Mouse (Mus musculus): ENCODE measurements at regions not wholly inside any gene's neighbourhood (a gene's known extent, or its start where the extent isn't known, plus 50 kb on each side); places are given as distances from the start of the nearest gene placed in this dataset.

- H3K4me1 ChIP-seq (replicated peaks; ENCODE audit: control insufficient read depth, insufficient read depth, low read length), result peaks cover 8% of the 10 kb centered on the region
Measured at GRCm38 (mm10) chr10:14211481-14211880, 245.6 kb downstream of the Hivep2 start.

DNA sequence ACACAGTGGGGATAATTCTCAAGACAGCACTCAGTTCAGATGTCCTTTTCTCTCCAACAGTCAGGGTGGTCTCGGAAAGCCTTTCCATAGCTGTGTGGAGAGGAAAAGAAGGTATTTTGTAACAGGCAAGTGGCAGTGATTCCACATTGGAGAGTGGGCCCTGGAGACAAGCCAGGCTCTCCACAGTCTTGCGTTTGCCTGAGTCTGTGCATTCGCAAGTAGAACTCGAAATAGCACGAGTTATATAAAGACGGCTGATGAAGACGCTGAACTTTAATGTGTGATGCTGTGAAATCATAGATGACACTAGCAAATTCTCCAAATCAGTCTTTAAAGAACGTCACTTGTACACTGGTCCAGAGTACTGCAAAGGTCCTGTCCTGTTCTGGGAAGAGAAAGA, 244.6 kb downstream of the Hivep2 start:
- H3K27ac ChIP-seq (ENCODE audit: low read length), result no peak overlapping the region

More at GRCm38 (mm10) chr10:14211481-14211880, 245.6 kb downstream of the Hivep2 start:
- no peak overlapping the region for H3K4me2 ChIP-seq (ENCODE audit: low read depth, low read length)
- H3K27ac ChIP-seq (ENCODE audit: low read length), result no peak overlapping the region
- 74% methylated on average over 6 of the region's 6 CpGs for WGBS
- H3K36me3 ChIP-seq (ENCODE audit: control insufficient read depth, insufficient read depth, low read length), result no peaks in the 10 kb centered on the region
- no peaks in the 10 kb centered on the region for H3K9me3 ChIP-seq (ENCODE audit: control insufficient read depth, low read length)
- no peaks in the 10 kb centered on the region for H3K27me3 ChIP-seq (ENCODE audit: control insufficient read depth, insufficient read depth, low read depth, low read length)
- no peak overlapping the region for H3K9ac ChIP-seq (ENCODE audit: low read length)
- no peak for ATAC-seq (ENCODE audit: low read depth)
- no peak overlapping the region for H3K4me3 ChIP-seq (ENCODE audit: low read length)

DNA sequence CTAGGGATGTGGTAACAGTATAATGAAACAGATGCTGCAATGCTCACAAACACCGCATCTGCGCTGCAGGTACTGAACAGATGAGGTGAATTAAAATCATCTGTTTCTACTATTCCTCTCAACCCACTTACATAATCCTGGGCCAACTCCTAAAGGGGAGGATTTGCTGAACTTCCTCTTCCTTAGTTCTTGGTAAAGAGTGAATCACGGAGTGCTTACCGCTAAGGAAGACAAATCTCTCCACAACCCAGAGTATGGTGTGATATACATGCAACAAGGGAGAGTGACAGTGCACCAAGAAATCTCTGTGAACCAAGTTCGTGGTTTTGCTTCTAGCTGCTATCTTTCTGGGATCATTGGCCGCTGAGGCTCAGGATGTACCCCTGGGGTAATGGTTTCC, 244.2 kb downstream of the Hivep2 start:
- H3K27ac ChIP-seq (ENCODE audit: low read length), result no peak overlapping the region
- H3K36me3 ChIP-seq (ENCODE audit: control insufficient read depth, insufficient read depth, low read length), result no peaks in the 10 kb centered on the region
- no peak overlapping the region for H3K4me3 ChIP-seq (ENCODE audit: low read length)
- ATAC-seq (ENCODE audit: low read depth), result no peak
- no peaks in the 10 kb centered on the region for H3K9me3 ChIP-seq (ENCODE audit: control insufficient read depth, low read length)
- peaks cover 8% of the 10 kb centered on the region for H3K4me1 ChIP-seq (replicated peaks; ENCODE audit: control insufficient read depth, insufficient read depth, low read length)
- WGBS, result 81% methylated on average over 6 of the region's 6 CpGs
- H3K27me3 ChIP-seq (ENCODE audit: control insufficient read depth, insufficient read depth, low read depth, low read length), result no peaks in the 10 kb centered on the region
- no peak overlapping the region for H3K9ac ChIP-seq (ENCODE audit: low read length)
- H3K4me2 ChIP-seq (ENCODE audit: low read depth, low read length), result no peak overlapping the region

More for the DNA sequence above, 244.6 kb downstream of the Hivep2 start:
- Histone ChIP-seq H3K4me3 (ENCODE audit: low read length) (no peak overlapping the region), H3K36me3 (ENCODE audit: control insufficient read depth, insufficient read depth, low read length) (no peaks in the 10 kb centered on the region), H3K27me3 (ENCODE audit: control insufficient read depth, insufficient read depth, low read depth, low read length) (no peaks in the 10 kb centered on the region), H3K4me1 (replicated peaks; ENCODE audit: control insufficient read depth, insufficient read depth, low read length) (peaks cover 8% of the 10 kb centered on the region), H3K9me3 (ENCODE audit: control insufficient read depth, low read length) (no peaks in the 10 kb centered on the region), H3K4me2 (ENCODE audit: low read depth, low read length) (no peak overlapping the region), H3K9ac (ENCODE audit: low read length) (no peak overlapping the region)
- 78% methylated on average over 8 of the region's 8 CpGs for WGBS
- ATAC-seq (ENCODE audit: low read depth), result no peak

- Histone ChIP-seq H3K4me2 (ENCODE audit: low read depth, low read length) (no peak overlapping the region), H3K9ac (ENCODE audit: low read length) (no peak overlapping the region), H3K27me3 (ENCODE audit: control insufficient read depth, insufficient read depth, low read depth, low read length) (no peaks in the 10 kb centered on the region), H3K27ac (ENCODE audit: low read length) (no peak overlapping the region), H3K4me3 (ENCODE audit: low read length) (no peak overlapping the region), H3K4me1 (replicated peaks; ENCODE audit: control insufficient read depth, insufficient read depth, low read length) (peaks cover 8% of the 10 kb centered on the region), H3K36me3 (ENCODE audit: control insufficient read depth, insufficient read depth, low read length) (no peaks in the 10 kb centered on the region), H3K9me3 (ENCODE audit: control insufficient read depth, low read length) (no peaks in the 10 kb centered on the region)
- WGBS, result 63% methylated on average over 6 of the region's 6 CpGs
- ATAC-seq (ENCODE audit: low read depth), result no peak
Measured at GRCm38 (mm10) chr10:14208206-14208605, 242.3 kb downstream of the Hivep2 start.

- Histone ChIP-seq H3K9me3 (ENCODE audit: control insufficient read depth, low read length) (no peaks in the 10 kb centered on the region), H3K36me3 (ENCODE audit: control insufficient read depth, insufficient read depth, low read length) (no peaks in the 10 kb centered on the region), H3K4me3 (ENCODE audit: low read length) (no peak overlapping the region), H3K4me1 (replicated peaks; ENCODE audit: control insufficient read depth, insufficient read depth, low read length) (peaks cover 8% of the 10 kb centered on the region), H3K4me2 (ENCODE audit: low read depth, low read length) (no peak overlapping the region), H3K9ac (ENCODE audit: low read length) (no peak overlapping the region), H3K27ac (ENCODE audit: low read length) (no peak overlapping the region), H3K27me3 (ENCODE audit: control insufficient read depth, insufficient read depth, low read depth, low read length) (no peaks in the 10 kb centered on the region)
- peak; percentile 77 for ATAC-seq (ENCODE audit: low read depth)
- 34% methylated on average over 5 of the region's 5 CpGs for WGBS
Measured at GRCm38 (mm10) chr10:14207616-14208015, 241.7 kb downstream of the Hivep2 start.

- no peaks in the 10 kb centered on the region for H3K36me3 ChIP-seq (ENCODE audit: control insufficient read depth, insufficient read depth, low read length)
- no peak overlapping the region for H3K4me3 ChIP-seq (ENCODE audit: low read length)
- H3K9me3 ChIP-seq (ENCODE audit: control insufficient read depth, low read length), result no peaks in the 10 kb centered on the region
- peaks cover 6% of the 10 kb centered on the region for H3K4me1 ChIP-seq (replicated peaks; ENCODE audit: control insufficient read depth, insufficient read depth, low read length)
- no peaks in the 10 kb centered on the region for H3K27me3 ChIP-seq (ENCODE audit: control insufficient read depth, insufficient read depth, low read depth, low read length)
- H3K27ac ChIP-seq (ENCODE audit: low read length), result no peak overlapping the region
- 62% methylated on average over 5 of the region's 5 CpGs for WGBS
- no peak overlapping the region for H3K9ac ChIP-seq (ENCODE audit: low read length)
- no peak overlapping the region for H3K4me2 ChIP-seq (ENCODE audit: low read depth, low read length)
- no peak for ATAC-seq (ENCODE audit: low read depth)
Measured at GRCm38 (mm10) chr10:14207051-14207570, 241.2 kb downstream of the Hivep2 start.
